Mouse (Mus musculus): ENCODE measurements around the gene Msx1.

The Msx1 gene

DNA sequence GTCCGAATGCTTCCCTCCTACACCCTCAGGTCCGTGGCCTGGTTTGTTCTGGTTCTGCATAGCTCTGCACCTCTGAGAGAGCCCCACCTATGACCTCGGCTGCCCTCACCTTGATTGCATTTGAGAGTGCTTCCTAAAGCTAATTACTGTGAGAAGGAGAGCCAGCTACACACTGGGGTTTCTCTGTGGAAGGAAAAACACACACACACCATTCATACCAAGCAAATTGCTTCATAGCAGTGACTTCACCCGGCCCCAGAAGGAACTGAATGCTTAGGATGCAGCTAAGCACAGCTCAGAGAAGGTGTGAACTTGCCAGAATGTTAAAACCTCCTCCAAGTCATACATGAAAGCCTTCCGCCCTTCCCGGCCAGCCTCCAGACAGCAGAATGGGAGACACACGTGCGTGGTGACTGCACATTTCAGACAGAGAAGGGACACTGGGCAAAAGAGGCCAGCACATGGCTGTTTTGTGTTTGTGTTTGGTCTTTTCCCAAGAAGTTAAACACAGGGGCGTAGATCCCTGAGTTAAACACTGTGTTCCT lies 39.5 kb downstream of the Msx1 start:
- peak; percentile 9 for DNase-seq

DNA sequence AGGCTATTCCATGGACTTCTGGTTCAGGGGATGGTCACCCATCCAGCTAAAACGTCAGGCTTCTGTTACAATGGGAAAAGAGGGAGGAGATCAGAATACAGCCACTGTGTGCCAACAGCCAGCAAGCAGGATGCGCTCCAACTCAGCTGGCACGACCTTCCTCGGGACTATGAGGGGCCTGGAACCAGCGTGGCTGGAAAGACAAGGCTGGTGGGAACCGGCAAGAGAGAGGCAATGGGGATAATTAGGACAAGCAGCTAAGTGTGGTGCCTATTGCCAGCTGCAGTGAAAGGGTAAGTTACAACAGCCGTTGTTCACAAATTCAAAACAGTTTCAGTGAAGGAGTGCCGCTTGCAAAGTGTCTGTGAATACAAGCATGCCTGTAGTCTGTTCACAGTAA lies 41.1 kb downstream of the Msx1 start:
- DNase-seq: no peak

DNA sequence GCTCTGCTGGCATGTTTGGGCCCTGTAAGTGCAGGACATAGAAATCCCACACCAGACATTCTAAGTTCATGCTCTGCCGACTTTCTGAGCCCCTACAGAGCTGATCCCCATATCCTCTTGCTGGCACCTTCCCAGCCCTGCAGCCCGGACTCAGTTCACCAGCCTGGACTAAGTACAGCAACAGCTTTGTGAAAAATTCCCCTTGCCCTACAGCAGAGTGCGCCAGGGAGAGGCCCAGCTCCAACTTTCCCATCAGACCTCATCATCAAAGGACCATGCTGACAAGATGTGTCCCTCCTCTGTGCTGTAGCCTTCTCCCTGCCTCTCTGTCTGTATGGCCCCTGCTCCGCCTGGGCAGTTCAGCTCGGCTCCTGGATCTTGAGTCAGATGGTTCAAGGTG lies 48.7 kb downstream of the Msx1 start:
- no peak for DNase-seq

DNA sequence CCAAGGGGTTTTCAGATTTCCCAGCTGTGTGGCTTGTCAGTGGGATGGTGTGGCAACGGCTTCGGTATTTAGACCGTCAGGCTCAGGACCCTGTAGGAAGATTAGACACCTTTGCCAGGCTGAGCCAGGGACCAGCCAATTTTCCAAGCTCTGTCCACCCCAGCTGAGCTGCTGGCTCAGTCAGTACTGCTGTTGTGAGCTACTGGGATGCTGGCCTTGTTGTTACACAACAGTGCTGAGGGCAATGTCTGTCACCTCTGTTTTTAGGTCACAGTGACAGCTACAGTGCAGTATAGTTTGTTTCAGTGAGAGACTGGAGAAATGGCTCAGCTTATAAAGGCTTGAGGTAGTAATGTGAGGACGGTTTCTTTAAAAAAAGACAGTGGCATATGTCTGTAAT lies 50.4 kb downstream of the Msx1 start:
- no peak for DNase-seq

DNA sequence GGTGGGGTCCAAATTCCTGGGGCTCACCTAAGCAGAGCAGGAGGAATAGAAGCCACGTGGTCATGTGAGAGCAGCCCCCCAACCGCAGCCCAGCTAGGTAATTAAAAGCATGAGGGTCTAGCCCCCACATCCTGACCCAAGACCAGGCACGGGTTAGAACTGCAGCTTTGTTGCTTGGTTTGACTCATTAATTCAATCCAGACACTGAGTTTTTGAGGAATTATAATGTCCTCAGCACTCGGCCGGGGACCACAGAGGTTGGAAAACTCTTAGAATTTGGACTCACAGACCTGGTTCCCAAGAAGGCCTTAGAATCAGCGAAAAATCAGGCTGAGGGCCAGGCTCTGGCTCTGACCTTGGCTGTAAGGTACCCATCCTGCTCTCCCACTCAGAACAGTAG lies 53.5 kb downstream of the Msx1 start:
- no peak for DNase-seq

Measured in kidney, adult 9 months (tissue).